Mouse (Mus musculus) myocyte (in vitro differentiated cells): ENCODE data around the gene B4galt1. TPM values are rescaled to one million over a fixed set of nuclear protein-coding genes. Genes with fewer than 3 reads are reported as not detected.

Source experiments
- H3K27me3 ChIP-seq: one replicate; pipeline ENCODE4 v1.6.1; 2011; ENCODE audit not compliant: control insufficient read depth, insufficient read depth, insufficient read length
- H3K36me3 ChIP-seq: one replicate; pipeline ENCODE4 v1.6.1; 2011; ENCODE audit not compliant: control insufficient read depth, insufficient read depth
- H3K4me2 ChIP-seq: one replicate; pipeline ENCODE4 v1.6.1; 2011; ENCODE audit warnings: low read depth, control low read depth
- H3K4me3 ChIP-seq: one replicate; pipeline ENCODE4 v1.5.1; 2011; ENCODE audit warnings: mild to moderate bottlenecking, control low read depth, moderate library complexity
- H3K79me2 ChIP-seq: one replicate; pipeline ENCODE4 v1.6.1; 2011; ENCODE audit not compliant: control insufficient read depth, insufficient read depth
- H3ac ChIP-seq: one replicate; pipeline ENCODE4 v1.6.1; 2011; ENCODE audit not compliant: control insufficient read depth, insufficient read length
- CEBPB ChIP-seq: IDR thresholded peaks from 2 replicates; pipeline ENCODE4 v1.6.1; 2011; ENCODE audit warnings: mild to moderate bottlenecking, moderate library complexity; ENCODE audit not compliant: poor library complexity, insufficient read depth, severe bottlenecking
- E2F4 ChIP-seq: IDR thresholded peaks from one replicate; pipeline ENCODE4 v1.6.1; 2011; ENCODE audit warnings: mild to moderate bottlenecking, control low read depth, moderate library complexity; ENCODE audit not compliant: insufficient read depth
- MAX ChIP-seq: IDR thresholded peaks from one replicate; pipeline ENCODE4 v1.6.1; 2011; ENCODE audit warnings: low read depth, mild to moderate bottlenecking, control low read depth
- MYOD1 ChIP-seq, 3 experiments: IDR thresholded peaks; one replicate each; pipeline ENCODE4 v1.6.1; 2011; ENCODE audit warnings: control low read depth in 2 of 3, low read depth in 2 of 3, mild to moderate bottlenecking in 2 of 3, moderate library complexity in 1 of 3; ENCODE audit not compliant: insufficient read length in 2 of 3, control insufficient read depth in 1 of 3
- MYOG ChIP-seq, 3 experiments: IDR thresholded peaks; one replicate each; pipeline ENCODE4 v1.6.1; 2011; ENCODE audit warnings: control low read depth in 2 of 3, low read depth in 2 of 3, mild to moderate bottlenecking in 2 of 3; ENCODE audit not compliant: insufficient read length in 2 of 3, control insufficient read depth in 1 of 3, insufficient read depth in 1 of 3
- POLR2A ChIP-seq: IDR thresholded peaks from one replicate; pipeline ENCODE4 v1.6.1; 2011; ENCODE audit warnings: low read depth, mild to moderate bottlenecking, control low read depth, moderate library complexity; ENCODE audit not compliant: insufficient read length
- POLR2AphosphoS2 ChIP-seq: IDR thresholded peaks from one replicate; pipeline ENCODE4 v1.6.1; 2011; ENCODE audit warnings: low read depth, control low read depth; ENCODE audit not compliant: insufficient read length
- REST ChIP-seq: IDR thresholded peaks from one replicate; pipeline ENCODE4 v1.6.1; 2011; ENCODE audit warnings: mild to moderate bottlenecking, control low read depth, moderate library complexity; ENCODE audit not compliant: insufficient read depth, insufficient read length
- SRF ChIP-seq: IDR thresholded peaks from one replicate; pipeline ENCODE4 v1.6.1; 2011; ENCODE audit warnings: low read depth; ENCODE audit not compliant: control insufficient read depth, insufficient read length
- TCF12 ChIP-seq: IDR thresholded peaks from one replicate; pipeline ENCODE4 v1.6.1; 2011; ENCODE audit warnings: mild to moderate bottlenecking, control low read depth; ENCODE audit not compliant: poor library complexity, insufficient read depth, severe bottlenecking
- TCF3 ChIP-seq: IDR thresholded peaks from one replicate; pipeline ENCODE4 v1.6.1; 2011; ENCODE audit warnings: low read depth, control low read depth; ENCODE audit not compliant: insufficient read length
- USF1 ChIP-seq: IDR thresholded peaks from one replicate; pipeline ENCODE4 v1.6.1; 2011; ENCODE audit warnings: low read depth, mild to moderate bottlenecking, control low read depth, moderate library complexity
- polyA plus RNA-seq: library from polyadenylated mRNA; unstranded; fragments of >200 nt; fragmentation: generic; extraction: Trizol; gene quantifications from one replicate; pipeline ENCODE4 v1.2.1, GENCODE M21; 2012; ENCODE audit warnings: missing spikeins

The B4galt1 gene
- polyA plus RNA-seq, 1 experiment: 37.7 TPM

- no peaks in the 10 kb centered on the region for H3K79me2 ChIP-seq
- no peak overlapping the region for H3K4me3 ChIP-seq
- no peaks in the 10 kb centered on the region for H3K27me3 ChIP-seq
- no peak overlapping the region for H3ac ChIP-seq
- no peaks in the 10 kb centered on the region for H3K36me3 ChIP-seq
- TF ChIP-seq POLR2A (no peak), MYOD1 (IDR thresholded peaks at IDR 0.05; ENCODE audit: control insufficient read depth in 1 of 3, insufficient read length in 2 of 3, low read depth in 2 of 3) (no peak), TCF12 (no peak), CEBPB (no peak), TCF3 (no peak), POLR2AphosphoS2 (no peak), MYOG (IDR thresholded peaks at IDR 0.05; ENCODE audit: control insufficient read depth in 1 of 3, insufficient read depth in 1 of 3, insufficient read length in 2 of 3, low read depth in 2 of 3) (no peak), REST (no peak), USF1 (no peak), SRF (no peak), E2F4 (no peak), MAX (no peak)
- H3K4me2 ChIP-seq: no peak overlapping the region
Measured at GRCm38 (mm10) chr4:40895646-40896045, 41.8 kb upstream of the B4galt1 start.

GRCm38 (mm10) chr4:40895118-40895517 is 41.3 kb upstream of the B4galt1 start:
- TF ChIP-seq TCF12 (no peak), E2F4 (no peak), REST (no peak), CEBPB (no peak), USF1 (no peak), TCF3 (no peak), MYOG (IDR thresholded peaks at IDR 0.05; ENCODE audit: control insufficient read depth in 1 of 3, insufficient read depth in 1 of 3, insufficient read length in 2 of 3, low read depth in 2 of 3) (no peak), MYOD1 (IDR thresholded peaks at IDR 0.05; ENCODE audit: control insufficient read depth in 1 of 3, insufficient read length in 2 of 3, low read depth in 2 of 3) (no peak), POLR2A (no peak), SRF (no peak)
- Histone ChIP-seq H3K4me2 (no peak overlapping the region), H3K4me3 (no peak overlapping the region), H3K27me3 (no peaks in the 10 kb centered on the region), H3K79me2 (no peaks in the 10 kb centered on the region), H3K36me3 (no peaks in the 10 kb centered on the region), H3ac (no peak overlapping the region)

GRCm38 (mm10) chr4:40891206-40891605 is 37.4 kb upstream of the B4galt1 start:
- H3ac ChIP-seq: no peak overlapping the region
- no peaks in the 10 kb centered on the region for H3K36me3 ChIP-seq
- no peak overlapping the region for H3K4me2 ChIP-seq
- TF ChIP-seq TCF3 (no peak), USF1 (no peak), SRF (no peak)
- no peaks in the 10 kb centered on the region for H3K27me3 ChIP-seq
- no peak overlapping the region for H3K4me3 ChIP-seq
- no peaks in the 10 kb centered on the region for H3K79me2 ChIP-seq

- Histone ChIP-seq H3K4me2 (no peak overlapping the region), H3K79me2 (no peaks in the 10 kb centered on the region), H3K36me3 (no peaks in the 10 kb centered on the region), H3K4me3 (no peak overlapping the region), H3ac (no peak overlapping the region), H3K27me3 (no peaks in the 10 kb centered on the region)
- no peak for TF ChIP-seq POLR2A
- no peak for TF ChIP-seq SRF
- no peak for TF ChIP-seq CEBPB
- TF ChIP-seq MYOD1 (IDR thresholded peaks at IDR 0.05; ENCODE audit: control insufficient read depth in 1 of 3, insufficient read length in 2 of 3, low read depth in 2 of 3): no peak
- no peak for TF ChIP-seq USF1
- TF ChIP-seq E2F4: no peak
- no peak for TF ChIP-seq POLR2AphosphoS2
- TF ChIP-seq TCF12: no peak
Measured at GRCm38 (mm10) chr4:40889983-40890382, 36.2 kb upstream of the B4galt1 start.

GRCm38 (mm10) chr4:40889252-40889651 is 35.4 kb upstream of the B4galt1 start:
- Histone ChIP-seq H3K4me2 (no peak overlapping the region), H3K27me3 (no peaks in the 10 kb centered on the region), H3K79me2 (no peaks in the 10 kb centered on the region), H3K36me3 (no peaks in the 10 kb centered on the region), H3K4me3 (no peak overlapping the region), H3ac (no peak overlapping the region)
- TF ChIP-seq POLR2A (no peak), CEBPB (no peak), MYOD1 (IDR thresholded peaks at IDR 0.05; ENCODE audit: control insufficient read depth in 1 of 3, insufficient read length in 2 of 3, low read depth in 2 of 3) (no peak), POLR2AphosphoS2 (no peak), TCF12 (no peak), MYOG (IDR thresholded peaks at IDR 0.05; ENCODE audit: control insufficient read depth in 1 of 3, insufficient read depth in 1 of 3, insufficient read length in 2 of 3, low read depth in 2 of 3) (no peak), USF1 (no peak), REST (no peak), TCF3 (no peak), SRF (no peak), MAX (no peak), E2F4 (no peak)
